8 mouse cellular contexts compared by ENCODE assay signal in the genomic region with DNA sequence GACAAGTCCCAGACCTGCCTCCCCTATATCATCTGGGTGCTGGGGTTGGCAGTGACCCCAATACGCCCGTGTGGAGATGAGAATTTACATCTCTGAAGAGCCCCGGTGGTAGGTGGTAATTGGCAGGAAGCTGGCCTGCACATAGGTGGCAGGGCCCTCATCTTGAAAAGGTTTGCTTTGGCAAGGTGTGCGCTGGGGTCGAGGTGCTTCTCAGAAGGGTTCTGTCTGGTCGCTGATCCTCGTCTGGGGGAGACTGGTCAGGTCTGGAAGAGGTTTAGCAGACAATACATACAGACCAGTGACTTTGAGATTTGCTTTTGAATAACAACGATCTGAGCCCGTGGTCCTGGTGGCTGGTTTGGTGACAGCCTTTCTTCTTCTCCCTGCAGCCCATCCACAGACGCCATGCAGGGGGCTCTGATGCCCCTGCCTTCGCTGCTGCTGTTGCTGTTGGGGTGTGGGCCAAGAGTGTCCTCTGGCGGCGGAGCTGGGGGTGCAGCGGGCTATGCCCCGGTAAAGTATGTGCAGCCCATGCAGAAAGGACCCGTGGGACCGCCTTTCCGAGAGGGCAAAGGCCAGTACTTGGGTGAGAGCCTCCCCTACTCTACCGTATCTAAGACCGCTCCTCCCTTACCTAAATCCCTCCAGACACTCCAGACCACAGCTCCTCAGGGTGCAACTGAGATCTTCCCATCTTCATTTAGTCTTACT. TPM values are rescaled to one million over a fixed set of nuclear protein-coding genes. Genes with fewer than 3 reads are reported as not detected.
DNase-seq lines count a peak whose midpoint lies in the region; ATAC-seq and TF ChIP-seq lines count a peak whose summit lies in the region.

No protein-coding gene starts in this region.

- no peak overlapping the region for H3K4me3 ChIP-seq in embryonic fibroblast, embryonic 13.5 days (ENCODE audit: insufficient read depth, low read length)
- H3K4me3 ChIP-seq in intestine, postnatal 0 days (ENCODE audit: low read depth, low read length): peak overlapping the region; percentile 17; the same call in 1 of the 2 replicates
- H3K4me3 ChIP-seq in midbrain, embryonic 13.5 days (replicated peaks): peak overlapping the region; percentile 29

- DNase-seq in embryo, embryonic 11 days: peak; percentile 63
- no peak for DNase-seq in embryo, embryonic 10.5 days (ENCODE audit: low spot score)
- DNase-seq in B cell, adult 2 months: peak; percentile 38 to 50
- no peak for DNase-seq in urinary bladder, postnatal 25 days (ENCODE audit: low spot score)
- DNase-seq in yolk sac, embryonic 10.5 days (ENCODE audit: low spot score): no peak

- 0 out of 2 replicates have a peak, but pooled peaks have one; percentile 6 for ATAC-seq in intestine, postnatal 0 days
- peak; percentile 80; the same call in 1 of the 2 replicates for ATAC-seq in midbrain, embryonic 13.5 days

- H3K9me3 ChIP-seq in intestine, postnatal 0 days (ENCODE audit: control insufficient read depth): no peaks in the 10 kb centered on the region
- no peaks in the 10 kb centered on the region for H3K9me3 ChIP-seq in midbrain, embryonic 13.5 days

- H3K9ac ChIP-seq in intestine, postnatal 0 days (ENCODE audit: low read depth, low read length): no peak overlapping the region
- 0 out of 2 replicates have a peak overlapping the region, but pooled peaks have one; percentile 30 for H3K9ac ChIP-seq in midbrain, embryonic 13.5 days (replicated peaks)

- TF ChIP-seq POLR2A in embryonic fibroblast, embryonic 13.5 days (IDR thresholded peaks at IDR 0.05; ENCODE audit: low read depth, low read length): no peak

- 15% methylated on average over 20 of the region's 20 CpGs for WGBS in intestine, postnatal 0 days
- 20% methylated on average over 20 of the region's 20 CpGs for WGBS in midbrain, embryonic 13.5 days

- H3K27ac ChIP-seq in embryonic fibroblast, embryonic 13.5 days (ENCODE audit: insufficient read depth, low read length): no peak overlapping the region
- H3K27ac ChIP-seq in intestine, postnatal 0 days (ENCODE audit: low read depth, low read length): no peak overlapping the region
- no peak overlapping the region for H3K27ac ChIP-seq in midbrain, embryonic 13.5 days

- peak overlapping the region; percentile 54 for H3K4me2 ChIP-seq in intestine, postnatal 0 days (replicated peaks; ENCODE audit: low read depth)
- H3K4me2 ChIP-seq in midbrain, embryonic 13.5 days (replicated peaks): peak overlapping the region; percentile 48

- 0 out of 2 replicates have a peak, but pooled peaks cover 6% of the 10 kb centered on the region for H3K27me3 ChIP-seq in intestine, postnatal 0 days (replicated peaks; ENCODE audit: control insufficient read depth, insufficient read depth, low read length)
- H3K27me3 ChIP-seq in midbrain, embryonic 13.5 days: peaks cover 7% of the 10 kb centered on the region

- peaks cover 4% of the 10 kb centered on the region for H3K4me1 ChIP-seq in embryonic fibroblast, embryonic 13.5 days (ENCODE audit: control insufficient read depth, insufficient read depth, low read length)
- no peaks in the 10 kb centered on the region; the same call in 1 of the 2 replicates for H3K4me1 ChIP-seq in intestine, postnatal 0 days (replicated peaks; ENCODE audit: control insufficient read depth, insufficient read depth, low read length)
- peaks cover 7% of the 10 kb centered on the region; the same call in 1 of the 2 replicates for H3K4me1 ChIP-seq in midbrain, embryonic 13.5 days (replicated peaks)

- TF ChIP-seq CTCF in embryonic fibroblast, embryonic 13.5 days (IDR thresholded peaks at IDR 0.05; ENCODE audit: borderline replicate concordance, insufficient read depth, low read length): peak; percentile 42
- no peak; the same call in 1 of the 2 replicates for TF ChIP-seq CTCF in intestine, postnatal 0 days (IDR thresholded peaks at IDR 0.05; ENCODE audit: low read depth)

- no peaks in the 10 kb centered on the region for H3K36me3 ChIP-seq in intestine, postnatal 0 days (ENCODE audit: control insufficient read depth, insufficient read depth)
- 0 out of 2 replicates have a peak, but pooled peaks cover 3% of the 10 kb centered on the region for H3K36me3 ChIP-seq in midbrain, embryonic 13.5 days

RNA-seq across cellular contexts. Expression of a gene that starts 12.1 kb away (rescaled TPM):
- 15.9 and 16.7 TPM in 2 replicates for polyA plus RNA-seq in embryonic fibroblast, embryonic 13.5 days (2011; ENCODE audit: insufficient read length, low read depth, missing spikeins)
- polyA plus RNA-seq in intestine, postnatal 0 days (2015; fragmentation: Nextera tagmentation; extraction: Ambion mirVana): 41.7 and 43.0 TPM in 2 replicates
- 78.9 and 81.8 TPM in 2 replicates for polyA plus RNA-seq in midbrain, embryonic 13.5 days (2015; fragmentation: Nextera tagmentation; extraction: Ambion mirVana)

RNA-seq across cellular contexts. Expression of a gene that starts 16.1 kb away (rescaled TPM):
- 3.1 and 3.9 TPM in 2 replicates for polyA plus RNA-seq in embryonic fibroblast, embryonic 13.5 days (2011; ENCODE audit: insufficient read length, low read depth, missing spikeins)
- polyA plus RNA-seq in intestine, postnatal 0 days (2015; fragmentation: Nextera tagmentation; extraction: Ambion mirVana): 1.6 and 2.1 TPM in 2 replicates
- 6.9 and 8.9 TPM in 2 replicates for polyA plus RNA-seq in midbrain, embryonic 13.5 days (2015; fragmentation: Nextera tagmentation; extraction: Ambion mirVana)

RNA-seq across cellular contexts. Expression of a gene that starts 22.8 kb away (rescaled TPM):
- polyA plus RNA-seq in embryonic fibroblast, embryonic 13.5 days (2011; ENCODE audit: insufficient read length, low read depth, missing spikeins): 7.7 and 40.4 TPM in 2 replicates
- polyA plus RNA-seq in intestine, postnatal 0 days (2015; fragmentation: Nextera tagmentation; extraction: Ambion mirVana): 1.5 and 2.2 TPM in 2 replicates
- 1.0 and 1.5 TPM in 2 replicates for polyA plus RNA-seq in midbrain, embryonic 13.5 days (2015; fragmentation: Nextera tagmentation; extraction: Ambion mirVana)

RNA-seq across cellular contexts. Expression of a gene that starts 47.2 kb away (rescaled TPM):
- 96.6 and 102 TPM in 2 replicates for polyA plus RNA-seq in embryonic fibroblast, embryonic 13.5 days (2011; ENCODE audit: insufficient read length, low read depth, missing spikeins)
- 115 and 126 TPM in 2 replicates for polyA plus RNA-seq in intestine, postnatal 0 days (2015; fragmentation: Nextera tagmentation; extraction: Ambion mirVana)
- 149 and 154 TPM in 2 replicates for polyA plus RNA-seq in midbrain, embryonic 13.5 days (2015; fragmentation: Nextera tagmentation; extraction: Ambion mirVana)

RNA-seq across cellular contexts. Expression of a gene that starts 53.2 kb away (rescaled TPM):
- polyA plus RNA-seq in embryonic fibroblast, embryonic 13.5 days (2011; ENCODE audit: insufficient read length, low read depth, missing spikeins): 83.0 and 98.9 TPM in 2 replicates
- polyA plus RNA-seq in intestine, postnatal 0 days (2015; fragmentation: Nextera tagmentation; extraction: Ambion mirVana): 11.7 and 12.2 TPM in 2 replicates
- polyA plus RNA-seq in midbrain, embryonic 13.5 days (2015; fragmentation: Nextera tagmentation; extraction: Ambion mirVana): 64.1 and 89.5 TPM in 2 replicates

Comparison
In these comparisons a context has a peak if more than half of its experiments do, and no peak if none do; other contexts are left out.
1. DNase-seq: peak in embryo, embryonic 11 days (single experiment) and B cell, adult 2 months (2 of 2); none in embryo, embryonic 10.5 days (single experiment), urinary bladder, postnatal 25 days (single experiment) and yolk sac, embryonic 10.5 days (single experiment).